Mouse (Mus musculus) cerebellum, adult 9-11 months (tissue): ENCODE results near the gene Mitf.

Experiments
- DNase-seq: peaks from one replicate; pipeline ENCODE4 v3.0.0; 2022

Gene Mitf

DNA sequence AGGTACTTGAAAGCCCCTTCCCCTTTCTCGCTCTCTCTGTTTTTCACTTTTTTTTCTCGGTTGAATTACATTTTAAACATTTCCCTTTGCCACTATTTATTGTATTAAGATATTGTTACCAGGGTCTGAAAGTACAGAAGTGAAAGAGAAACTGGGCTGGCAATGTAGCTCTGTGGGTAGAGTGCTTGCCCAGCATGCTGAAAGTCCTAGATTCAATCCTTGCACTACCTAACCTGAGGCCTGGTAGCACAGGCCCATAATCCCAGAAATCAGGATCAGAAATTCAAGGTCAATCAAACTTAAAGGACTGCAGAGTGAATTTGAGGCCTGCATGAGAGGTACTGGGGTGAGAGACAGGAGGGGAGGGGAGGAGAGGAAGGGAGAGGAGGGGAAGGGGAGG lies 242.7 kb downstream of the Mitf start:
- DNase-seq, result no peak

DNA sequence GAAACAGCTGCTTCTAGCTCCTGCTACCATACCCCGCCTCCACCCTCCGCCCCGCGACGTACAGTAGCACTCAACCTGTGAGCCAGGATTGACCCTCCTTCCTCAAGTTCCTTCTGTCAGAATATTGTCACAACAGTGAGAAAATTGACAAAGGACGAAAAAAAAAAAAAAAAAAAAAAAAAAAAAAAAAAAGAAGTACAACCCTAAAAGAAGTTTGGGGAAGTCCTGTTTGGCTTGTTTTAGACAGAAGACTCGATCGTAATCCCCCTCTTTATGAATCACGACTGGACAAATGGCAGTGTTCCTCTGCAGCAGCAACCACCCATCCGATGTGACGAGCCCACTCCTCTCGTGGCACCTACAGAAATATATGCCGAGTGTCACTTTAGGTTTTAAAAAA lies 255.0 kb downstream of the Mitf start:
- DNase-seq, result no peak

DNA sequence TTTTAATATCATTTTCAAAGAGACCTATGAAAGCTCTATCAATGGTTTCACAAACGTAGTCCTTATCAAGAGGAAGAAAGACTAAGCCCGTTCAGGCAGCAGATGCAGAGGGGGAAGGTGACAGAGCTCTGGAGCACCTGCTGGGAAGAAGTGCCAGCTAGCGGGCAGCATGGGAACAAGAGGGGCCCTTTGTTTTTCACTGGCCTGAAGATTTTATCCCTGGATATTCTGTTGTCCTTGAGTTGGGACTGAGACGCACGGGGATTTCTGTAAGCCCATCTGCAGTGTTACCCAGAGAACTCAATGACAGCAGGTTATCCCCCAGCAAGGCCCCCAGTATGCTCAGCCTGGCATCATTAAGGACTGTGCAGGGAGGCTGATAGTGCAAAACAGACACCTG lies 258.1 kb downstream of the Mitf start:
- no peak for DNase-seq

DNA sequence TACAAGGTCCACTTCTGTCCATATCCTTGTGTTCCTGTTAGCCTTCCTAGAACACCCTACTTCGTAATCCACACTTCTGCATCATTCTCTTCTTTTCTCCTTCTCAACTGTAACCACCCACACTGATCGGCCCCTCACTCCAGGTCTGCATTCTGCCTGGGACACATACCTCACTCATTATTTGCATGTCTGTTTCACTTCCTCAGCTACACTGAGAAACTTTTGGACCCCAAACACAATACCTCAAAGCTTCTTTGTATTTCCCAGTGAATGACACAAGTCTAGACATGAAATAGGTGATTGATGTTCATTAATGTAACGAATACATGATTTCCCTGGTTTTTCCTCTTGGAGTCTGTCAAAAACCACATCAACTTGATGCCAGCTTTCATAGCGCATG lies 259.6 kb downstream of the Mitf start:
- DNase-seq, result no peak
